Mouse (Mus musculus): ENCODE data around the gene Zfp629. TPM values are rescaled to one million over a fixed set of nuclear protein-coding genes. Genes with fewer than 3 reads are reported as not detected.

Gene Zfp629
- total RNA-seq, 2 experiments from 2014 or later: 22.2 to 25.5 TPM

- intact Hi-C loops (cut with DNase I): no loop called here
- DNase-seq (ENCODE audit: low spot score): no peak
These were observed 2.4 kb upstream of the Zfp629 start for GRCm38 (mm10) chr7:127617962-127618361.

- intact Hi-C loops (cut with DNase I): no loop called here
- DNase-seq (ENCODE audit: low spot score): no peak
These were observed 1.3 kb upstream of the Zfp629 start for GRCm38 (mm10) chr7:127616881-127617280.

- no peak for DNase-seq (ENCODE audit: low spot score)
- intact Hi-C loops (cut with DNase I): no loop called here
These were observed 739 bp upstream of the Zfp629 start for GRCm38 (mm10) chr7:127616336-127616735.

GRCm38 (mm10) chr7:127614511-127614890, 1.1 kb downstream of the Zfp629 start:
- DNase-seq (ENCODE audit: low spot score): no peak
- intact Hi-C loops (cut with DNase I): loop anchor here (1.0 kb wide), 1 partner anchor 23 kb away; no protein-coding TSS in a partner anchor

GRCm38 (mm10) chr7:127614091-127614490, 1.5 kb downstream of the Zfp629 start:
- intact Hi-C loops (cut with DNase I): loop anchor here (1.0 kb wide), 1 partner anchor 23 kb away; no protein-coding TSS in a partner anchor
- no peak for DNase-seq (ENCODE audit: low spot score)

GRCm38 (mm10) chr7:127613501-127613900, 2.1 kb downstream of the Zfp629 start:
- no peak for DNase-seq (ENCODE audit: low spot score)
- intact Hi-C loops (cut with DNase I): no loop called here

GRCm38 (mm10) chr7:127611561-127611960, 4.0 kb downstream of the Zfp629 start:
- DNase-seq (ENCODE audit: low spot score): no peak
- intact Hi-C loops (cut with DNase I): loop anchor here (2.0 kb wide), 1 partner anchor 27 kb away; no protein-coding TSS in a partner anchor

- intact Hi-C loops (cut with DNase I): loop anchor here (2.0 kb wide), 1 partner anchor 28 kb away; no protein-coding TSS in a partner anchor
- no peak for DNase-seq (ENCODE audit: low spot score)
These were observed 4.6 kb downstream of the Zfp629 start for GRCm38 (mm10) chr7:127611011-127611410.

- intact Hi-C loops (cut with DNase I): no loop called here
- no peak for DNase-seq (ENCODE audit: low spot score)
These were observed 8.4 kb downstream of the Zfp629 start for GRCm38 (mm10) chr7:127607150-127607549.

GRCm38 (mm10) chr7:127604256-127604655, 11.3 kb downstream of the Zfp629 start:
- intact Hi-C loops (cut with DNase I): no loop called here
- DNase-seq (ENCODE audit: low spot score): no peak

GRCm38 (mm10) chr7:127602903-127603302, 12.7 kb downstream of the Zfp629 start:
- intact Hi-C loops (cut with DNase I): no loop called here
- no peak for DNase-seq (ENCODE audit: low spot score)

- intact Hi-C loops (cut with DNase I): no loop called here
- DNase-seq (ENCODE audit: low spot score): no peak
These were observed 13.9 kb downstream of the Zfp629 start for GRCm38 (mm10) chr7:127601735-127602134.

GRCm38 (mm10) chr7:127600612-127601011, 15.0 kb downstream of the Zfp629 start:
- intact Hi-C loops (cut with DNase I): no loop called here
- DNase-seq (ENCODE audit: low spot score): no peak

GRCm38 (mm10) chr7:127596747-127597146, 18.9 kb downstream of the Zfp629 start:
- intact Hi-C loops (cut with DNase I): no loop called here
- no peak for DNase-seq (ENCODE audit: low spot score)

- intact Hi-C loops (cut with DNase I): no loop called here
- no peak for DNase-seq (ENCODE audit: low spot score)
These were observed 23.0 kb downstream of the Zfp629 start for GRCm38 (mm10) chr7:127592575-127592974.

- no peak for DNase-seq (ENCODE audit: low spot score)
- intact Hi-C loops (cut with DNase I): no loop called here
These were observed 24.5 kb downstream of the Zfp629 start for GRCm38 (mm10) chr7:127591108-127591507.

- no peak for DNase-seq (ENCODE audit: low spot score)
- intact Hi-C loops (cut with DNase I): loop anchor here (5.0 kb wide), 2 partner anchors 77 to 128 kb away; partner anchors contain the start of gene Srcap
These were observed 26.0 kb downstream of the Zfp629 start for GRCm38 (mm10) chr7:127589637-127590036.

GRCm38 (mm10) chr7:127588901-127589300, 26.7 kb downstream of the Zfp629 start:
- intact Hi-C loops (cut with DNase I): loop anchor here (5.0 kb wide), 2 partner anchors 77 to 128 kb away; partner anchors contain the start of gene Srcap
- DNase-seq (ENCODE audit: low spot score): no peak

GRCm38 (mm10) chr7:127588011-127588871, 27.4 kb downstream of the Zfp629 start, which contains the start of the genes Ccdc189 and Rnf40:
TSS of gene Ccdc189 (minus strand) at chr7:127588595.
TSS of gene Rnf40 (plus strand) at chr7:127588767.
- peak; percentile 94 for DNase-seq (ENCODE audit: low spot score)
- intact Hi-C loops (cut with DNase I): loop anchor here (5.0 kb wide), 2 partner anchors 76 to 129 kb away; partner anchors contain the start of gene Srcap

GRCm38 (mm10) chr7:127587196-127587595, 28.4 kb downstream of the Zfp629 start:
- intact Hi-C loops (cut with DNase I): loop anchor here (5.0 kb wide), 2 partner anchors 75 to 130 kb away; partner anchors contain the start of gene Srcap
- DNase-seq (ENCODE audit: low spot score): no peak

GRCm38 (mm10) chr7:127586149-127586548, 29.4 kb downstream of the Zfp629 start:
- intact Hi-C loops (cut with DNase I): loop anchor here (5.0 kb wide), 2 partner anchors 74 to 131 kb away; partner anchors contain the start of gene Srcap
- DNase-seq (ENCODE audit: low spot score): no peak

Measured in heart, postnatal 25 days (tissue).